Comparison of ENCODE assay signal across 16 mouse cellular contexts in genomic region chr3:83450662-83451061, GRCm38 (mm10).
A peak's percentile ranks its signal among the peaks of the same experiment; 100 is the strongest.
DNase-seq lines count a peak whose midpoint lies in the region; ATAC-seq and TF ChIP-seq lines count a peak whose summit lies in the region.
"Had no signal": no experiment of that assay in that cellular context is flagged by ENCODE, and none has a peak within 500 bp of the region (broad histone marks: within the 10 kb centered on the region; RNA-seq: fewer than 3 reads in every experiment).

No protein-coding gene starts in this region.

- H3K9ac ChIP-seq in heart, postnatal 0 days (replicated peaks; ENCODE audit: low read depth, low read length) = no peak overlapping the region
- H3K9ac ChIP-seq in forebrain, embryonic 16.5 days (replicated peaks; ENCODE audit: low read depth, low read length) = no peak overlapping the region
- H3K9ac ChIP-seq: limb, embryonic 15.5 days; lung, embryonic 15.5 days; midbrain, embryonic 12.5 days had no signal

- no peaks in the 10 kb centered on the region for H3K27me3 ChIP-seq in heart, postnatal 0 days (ENCODE audit: control insufficient read depth, insufficient read depth, low read length)
- H3K27me3 ChIP-seq in forebrain, embryonic 16.5 days (replicated peaks; ENCODE audit: control insufficient read depth, insufficient read depth, low read length) = no peaks in the 10 kb centered on the region
- H3K27me3 ChIP-seq: CH12.LX; limb, embryonic 15.5 days; lung, embryonic 15.5 days; midbrain, embryonic 12.5 days had no signal

- DNase-seq in lung, adult 18-20 months = peak; percentile 23 to 36
- no peak for DNase-seq in lung, adult 2 months
- peak; percentile 59 for DNase-seq in fibroblast of lung, adult 2 months (ENCODE audit: low read depth)
- peak; percentile 47 for DNase-seq in heart, postnatal 0 days (ENCODE audit: low spot score)
- DNase-seq in lung, postnatal 36 days = peak; percentile 43
- DNase-seq in spleen, postnatal 36 days (ENCODE audit: low spot score in 2 of 2) = no peak
- DNase-seq in testis, postnatal 14 days (ENCODE audit: low spot score) = no peak
- DNase-seq: cerebellum, adult 2 months had no signal

- TF ChIP-seq CTCF in lung, adult 2 months (IDR thresholded peaks at IDR 0.05; ENCODE audit: insufficient read depth, low read length) = no peak
- TF ChIP-seq CTCF in heart, postnatal 0 days (IDR thresholded peaks at IDR 0.05; ENCODE audit: low read depth) = no peak

- H3K4me1 ChIP-seq in lung, adult 2 months (ENCODE audit: control insufficient read depth, insufficient read depth, low read length) = peaks cover 2% of the 10 kb centered on the region; the same call in 1 of the 2 replicates
- peaks cover 28% of the 10 kb centered on the region for H3K4me1 ChIP-seq in heart, postnatal 0 days (ENCODE audit: control insufficient read depth, insufficient read depth)
- no peaks in the 10 kb centered on the region for H3K4me1 ChIP-seq in forebrain, embryonic 16.5 days (replicated peaks; ENCODE audit: control insufficient read depth, insufficient read depth, low read length)
- H3K4me1 ChIP-seq: embryonic facial prominence, embryonic 10.5 days; midbrain, embryonic 12.5 days had no signal

- H3K36me3 ChIP-seq in heart, postnatal 0 days (replicated peaks; ENCODE audit: control insufficient read depth, insufficient read depth, low read length) = no peaks in the 10 kb centered on the region
- H3K36me3 ChIP-seq in forebrain, embryonic 16.5 days (ENCODE audit: control insufficient read depth, insufficient read depth) = no peaks in the 10 kb centered on the region
- H3K36me3 ChIP-seq: embryonic facial prominence, embryonic 10.5 days; limb, embryonic 15.5 days; lung, embryonic 15.5 days; midbrain, embryonic 12.5 days had no signal

- H3K27ac ChIP-seq in heart, postnatal 0 days (ENCODE audit: low read depth) = no peak overlapping the region
- H3K27ac ChIP-seq in forebrain, embryonic 16.5 days (ENCODE audit: low read length) = no peak overlapping the region
- H3K27ac ChIP-seq: embryonic facial prominence, embryonic 10.5 days; hindbrain, postnatal 0 days; kidney, postnatal 0 days; limb, embryonic 15.5 days; lung, embryonic 15.5 days; midbrain, embryonic 12.5 days had no signal

- ATAC-seq in heart, postnatal 0 days (ENCODE audit: insufficient read depth, low read depth) = peak; percentile 63; the same call in 1 of the 2 replicates
- no peak for ATAC-seq in forebrain, embryonic 16.5 days
- ATAC-seq: hindbrain, postnatal 0 days had no signal

- TF ChIP-seq EP300 in heart, postnatal 0 days (IDR thresholded peaks at IDR 0.05; ENCODE audit: low read depth) = no peak

- H3K4me2 ChIP-seq in heart, postnatal 0 days (ENCODE audit: low read depth, low read length) = no peak overlapping the region
- H3K4me2 ChIP-seq in forebrain, embryonic 16.5 days (ENCODE audit: low read length) = no peak overlapping the region
- H3K4me2 ChIP-seq: limb, embryonic 15.5 days; lung, embryonic 15.5 days; midbrain, embryonic 12.5 days had no signal

- no peaks in the 10 kb centered on the region for H3K9me3 ChIP-seq in heart, postnatal 0 days (replicated peaks; ENCODE audit: control insufficient read depth, low read length)
- H3K9me3 ChIP-seq in forebrain, embryonic 16.5 days (ENCODE audit: control insufficient read depth, low read length) = no peaks in the 10 kb centered on the region
- H3K9me3 ChIP-seq: embryonic facial prominence, embryonic 10.5 days; limb, embryonic 15.5 days; lung, embryonic 15.5 days; midbrain, embryonic 12.5 days had no signal

- TF ChIP-seq POLR2A in lung, adult 2 months (IDR thresholded peaks at IDR 0.05; ENCODE audit: borderline replicate concordance, extremely low read depth, low read depth, low read length) = no peak

- no peak overlapping the region for H3K4me3 ChIP-seq in lung, adult 2 months (replicated peaks; ENCODE audit: extremely low read depth, low read depth, low read length)
- no peak overlapping the region for H3K4me3 ChIP-seq in heart, postnatal 0 days (ENCODE audit: low read depth, low read length)
- no peak overlapping the region for H3K4me3 ChIP-seq in forebrain, embryonic 16.5 days (replicated peaks; ENCODE audit: low read length)
- H3K4me3 ChIP-seq: embryonic facial prominence, embryonic 10.5 days; limb, embryonic 15.5 days; lung, embryonic 15.5 days; midbrain, embryonic 12.5 days had no signal

- WGBS in lung, adult 2 months = 58% methylated on average over 2 of the region's 2 CpGs
- WGBS in heart, postnatal 0 days = 19% methylated on average over 2 of the region's 2 CpGs
- 95% methylated on average over 2 of the region's 2 CpGs for WGBS in forebrain, embryonic 16.5 days

Comparison
In these comparisons a context has a peak if more than half of its experiments do, and no peak if none do; other contexts are left out.
1. DNase-seq: peak in lung, adult 18-20 months (2 of 2), fibroblast of lung, adult 2 months (single experiment), heart, postnatal 0 days (single experiment) and lung, postnatal 36 days (single experiment); none in lung, adult 2 months (single experiment), spleen, postnatal 36 days (0 of 2) and testis, postnatal 14 days (single experiment).